Mouse (Mus musculus) heart, postnatal 36 days (tissue): ENCODE data around the gene Faf2. TPM values are rescaled to one million over a fixed set of nuclear protein-coding genes. Genes with fewer than 3 reads are reported as not detected.

Experiments used
- DNase-seq, 2 experiments: peaks; one replicate each; pipeline ENCODE4 v3.0.0; 2021 to 2022
- intact Hi-C: fragments of 180-260 bp; cut with DNase I; formaldehyde crosslinking; loops from one replicate; pipeline ENCODE4 v1.15.1; 2025
- total RNA-seq, 2 experiments: library from RNA; stranded (reverse); gene quantifications; 2 replicates each; pipeline ENCODE4 v1.2.3; 2021

Gene Faf2
- total RNA-seq, 2 experiments from 2014 or later, result 21.3 to 23.0 TPM

DNA sequence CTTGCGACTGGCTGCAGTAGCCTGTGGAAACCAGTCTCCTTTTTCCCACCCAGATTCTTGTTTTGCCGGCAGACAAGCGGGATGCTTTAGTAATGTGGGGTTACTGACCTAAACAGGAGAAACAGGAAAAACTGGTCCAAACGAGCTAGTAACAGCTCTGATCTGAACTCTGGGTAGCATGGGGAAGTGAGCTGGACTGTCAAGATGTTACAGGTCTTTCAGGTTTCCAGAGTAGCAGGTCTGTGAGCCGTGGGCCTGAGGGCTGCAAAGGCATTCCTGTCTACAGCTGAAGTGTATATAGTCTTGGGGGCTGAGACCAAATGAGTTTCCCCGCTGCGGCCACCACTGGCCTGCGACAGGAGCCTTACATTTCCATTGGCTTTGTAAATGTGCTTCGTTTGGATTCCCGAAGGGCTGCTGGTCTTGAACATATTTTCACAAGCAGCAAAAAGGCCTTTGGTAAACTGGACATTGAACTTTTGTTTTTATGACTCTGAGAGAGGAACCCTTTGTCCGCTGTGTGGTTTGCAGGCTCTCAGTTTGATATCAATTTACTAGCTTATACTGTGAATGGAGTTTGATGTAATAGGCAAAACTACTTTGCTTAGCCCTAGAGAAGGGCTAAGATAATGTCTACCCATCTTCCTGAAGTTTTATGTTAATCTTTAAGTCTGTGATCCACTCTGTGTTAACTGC, 54.5 kb downstream of the Faf2 start:
- DNase-seq, result no peak
- intact Hi-C loops, result no loop called here

DNA sequence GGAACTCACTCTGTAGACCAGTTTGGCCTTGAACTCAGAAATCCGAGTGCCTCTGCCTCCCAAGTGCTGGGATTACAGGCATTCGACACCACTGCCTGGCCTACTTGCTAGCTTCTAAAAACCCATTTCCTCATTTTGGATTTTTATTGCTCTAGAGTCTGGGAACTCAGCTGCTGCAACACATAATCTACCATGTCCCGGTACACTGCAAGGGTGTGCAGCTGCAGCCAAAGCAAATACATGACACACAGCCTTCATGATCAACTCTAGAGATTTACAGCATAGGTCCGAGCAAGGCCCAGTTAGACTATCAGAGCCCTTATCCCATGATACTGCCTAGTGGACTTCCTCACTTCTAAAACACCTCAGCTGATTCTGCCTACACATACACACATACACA, 56.7 kb downstream of the Faf2 start:
- intact Hi-C loops, result no loop called here
- DNase-seq, result no peak

DNA sequence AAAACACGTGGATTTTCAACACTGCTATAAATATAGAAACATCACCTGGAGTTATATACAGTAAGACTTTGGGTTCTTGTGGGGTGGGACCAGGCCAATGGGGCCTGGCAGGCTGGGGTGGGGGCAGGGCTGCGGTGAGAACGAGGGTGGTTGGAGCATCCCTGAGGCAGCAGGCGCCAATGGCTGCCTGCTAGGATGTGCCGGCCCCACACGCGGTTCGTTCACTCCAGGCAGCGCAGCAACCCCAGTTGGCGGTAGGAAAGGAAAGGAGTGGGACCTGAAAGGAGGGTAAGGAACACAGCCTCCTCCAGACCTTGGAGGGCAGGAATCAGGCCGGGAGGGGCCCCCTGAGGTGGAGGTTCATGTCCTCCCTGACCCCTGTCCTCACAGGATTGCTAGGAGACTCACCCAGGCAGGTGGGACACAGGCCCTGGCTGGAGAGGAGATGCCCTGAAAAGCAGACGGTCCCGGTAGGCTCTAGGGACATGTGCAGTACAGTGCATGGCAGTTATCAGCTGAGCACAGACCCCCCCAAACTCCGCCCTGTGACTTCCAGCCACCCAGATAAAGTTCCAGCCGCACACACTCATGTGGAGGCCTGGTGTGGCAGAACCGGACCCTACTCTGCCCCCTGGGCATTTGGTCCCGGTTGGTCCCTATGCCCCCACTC, 58.7 kb downstream of the Faf2 start:
- DNase-seq, result no peak
- intact Hi-C loops, result no loop called here

DNA sequence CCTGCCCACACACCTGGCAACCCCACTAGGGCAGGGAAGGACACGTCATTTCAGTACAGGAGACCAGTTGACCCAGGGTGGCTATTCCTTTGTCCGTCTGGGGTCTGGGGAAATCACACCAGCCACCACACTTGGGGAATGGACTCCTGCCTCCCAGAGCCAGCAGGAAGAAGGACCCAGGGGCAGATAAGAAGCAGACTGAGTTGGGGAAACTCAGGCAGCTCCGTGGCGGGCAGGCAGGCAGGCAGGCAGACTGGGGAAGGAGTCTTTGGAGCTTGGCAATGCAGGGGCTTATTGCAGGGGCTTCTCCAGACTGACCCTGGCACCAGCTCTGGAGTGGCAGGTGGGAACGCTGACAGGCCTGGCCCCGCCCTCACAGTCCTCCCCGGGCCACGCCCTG, 59.7 kb downstream of the Faf2 start:
- intact Hi-C loops, result no loop called here
- DNase-seq, result no peak

DNA sequence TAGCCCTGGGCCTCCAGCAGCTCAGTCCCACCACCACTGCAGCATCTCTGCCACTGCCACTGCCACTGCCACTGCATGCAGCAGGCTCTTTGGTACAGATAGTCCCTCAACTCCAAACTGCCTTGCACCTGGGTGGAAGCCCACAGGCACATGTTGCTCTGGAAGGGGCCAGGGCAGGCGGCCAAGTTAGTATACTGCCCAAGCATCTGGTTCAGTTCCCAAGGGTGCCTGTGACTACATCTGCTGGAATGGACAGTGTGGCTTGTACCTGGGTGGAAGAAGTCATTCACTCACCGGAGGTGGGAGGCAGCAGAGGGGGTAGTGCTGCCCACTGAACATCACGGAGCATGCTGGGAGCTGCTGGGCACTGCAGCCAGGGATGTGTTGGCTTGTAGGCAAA, 61.7 kb downstream of the Faf2 start:
- intact Hi-C loops, result no loop called here
- DNase-seq, result no peak

DNA sequence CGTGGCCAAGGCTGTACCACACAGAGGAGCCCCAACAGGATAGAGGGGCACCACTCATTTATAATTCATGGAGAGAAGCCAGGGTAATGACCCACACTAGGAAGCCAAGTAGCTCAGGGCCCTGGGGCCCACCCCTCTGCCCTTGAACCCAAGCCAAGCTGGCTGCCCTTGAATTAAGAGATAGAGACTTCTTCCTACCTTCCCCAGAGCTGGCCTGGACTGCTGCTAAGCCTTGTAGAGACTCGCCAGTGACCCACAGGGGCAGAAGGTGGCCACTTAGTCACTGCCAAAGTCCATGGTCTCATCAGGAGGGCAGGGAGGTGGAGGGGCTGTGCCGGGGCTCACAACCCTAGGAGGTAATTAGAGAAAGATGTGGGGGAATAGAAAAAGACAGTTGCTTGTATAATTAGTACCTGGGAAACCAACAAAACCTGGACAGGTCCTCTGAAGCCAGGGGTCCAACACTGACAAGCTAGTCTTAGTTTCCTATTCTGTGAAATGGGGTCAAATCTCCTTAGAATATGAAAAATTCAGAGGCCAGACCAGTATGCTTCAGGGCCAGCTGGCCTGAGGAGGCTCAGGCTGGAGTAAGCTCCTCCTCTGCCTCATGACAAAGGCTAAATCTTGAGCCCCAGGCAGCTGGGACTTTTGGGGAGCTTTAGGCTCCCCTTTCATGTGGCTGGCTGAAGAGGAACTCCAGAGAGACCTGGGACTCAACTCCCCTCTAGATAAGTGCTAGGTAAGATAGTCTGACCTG, 62.7 kb downstream of the Faf2 start:
- intact Hi-C loops, result no loop called here
- no peak for DNase-seq

DNA sequence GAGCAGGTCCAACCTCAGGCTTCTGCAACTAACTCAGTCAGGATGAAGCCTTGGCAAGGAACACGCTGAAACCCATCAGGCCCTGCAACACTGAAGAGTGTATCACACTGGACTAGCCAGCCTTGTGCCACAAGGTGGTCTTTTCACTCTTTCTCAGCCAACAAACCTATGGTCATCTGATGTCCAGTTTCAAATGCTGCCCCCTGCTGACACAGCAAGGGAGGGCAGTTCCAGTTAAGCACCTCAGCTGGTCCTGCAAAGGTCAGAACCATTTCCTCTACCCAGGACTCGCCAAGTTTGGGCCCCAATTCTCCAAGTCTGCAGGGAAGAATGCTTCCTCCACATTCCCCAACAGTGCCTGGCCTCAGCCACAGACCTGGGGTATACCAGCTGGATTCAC, 63.6 kb downstream of the Faf2 start:
- DNase-seq, result peak; percentile 34 to 50
- intact Hi-C loops, result loop anchor here (5.0 kb wide), 1 partner anchor 123 kb away; no protein-coding TSS in a partner anchor

DNA sequence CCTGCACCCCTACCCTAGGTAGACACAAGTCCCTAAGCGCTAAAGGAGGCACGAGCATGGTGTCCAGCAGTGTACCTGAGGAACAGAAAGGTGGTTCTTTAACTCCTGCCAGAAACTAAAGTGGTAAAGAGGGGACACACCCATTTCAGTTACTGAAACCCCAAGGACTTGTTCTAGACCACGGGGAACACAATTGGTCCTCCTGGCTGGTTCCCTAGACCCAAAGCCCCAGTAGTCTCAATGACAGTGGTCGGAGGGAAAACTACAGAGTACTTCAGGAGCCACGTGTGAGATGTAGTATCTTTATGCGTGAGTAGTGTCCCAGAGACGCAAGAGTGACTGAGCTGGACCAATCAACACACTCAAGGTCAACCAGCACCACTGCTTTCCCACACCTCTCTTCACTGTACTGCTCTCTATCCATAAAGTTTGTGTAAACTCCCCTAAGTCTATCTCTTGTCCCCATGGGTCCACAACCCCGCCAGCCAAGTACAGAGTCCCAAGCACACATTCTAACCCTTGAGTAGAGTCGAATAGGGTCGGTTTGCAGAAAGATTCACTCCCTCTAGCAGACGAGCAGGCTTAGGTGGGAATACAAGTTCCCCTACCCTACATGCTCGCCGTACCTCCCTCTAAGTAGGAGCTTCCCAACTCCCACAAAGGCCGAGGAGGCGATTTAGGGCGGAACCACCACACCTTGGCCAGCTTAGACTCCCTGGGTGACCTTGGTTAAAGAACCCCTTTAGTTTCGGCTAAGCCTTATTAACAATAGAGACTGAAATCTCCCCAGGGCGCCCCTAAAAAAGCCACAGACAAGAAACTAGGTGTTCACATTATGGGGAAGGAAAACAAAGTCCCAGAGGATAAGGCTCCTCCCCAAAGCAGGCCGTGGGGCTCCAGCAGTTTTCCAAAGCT, 64.8 kb downstream of the Faf2 start:
- intact Hi-C loops, result loop anchor here (2.0 to 5.0 kb wide), 2 partner anchors 64 to 124 kb away; no protein-coding TSS in a partner anchor
- DNase-seq, result no peak

DNA sequence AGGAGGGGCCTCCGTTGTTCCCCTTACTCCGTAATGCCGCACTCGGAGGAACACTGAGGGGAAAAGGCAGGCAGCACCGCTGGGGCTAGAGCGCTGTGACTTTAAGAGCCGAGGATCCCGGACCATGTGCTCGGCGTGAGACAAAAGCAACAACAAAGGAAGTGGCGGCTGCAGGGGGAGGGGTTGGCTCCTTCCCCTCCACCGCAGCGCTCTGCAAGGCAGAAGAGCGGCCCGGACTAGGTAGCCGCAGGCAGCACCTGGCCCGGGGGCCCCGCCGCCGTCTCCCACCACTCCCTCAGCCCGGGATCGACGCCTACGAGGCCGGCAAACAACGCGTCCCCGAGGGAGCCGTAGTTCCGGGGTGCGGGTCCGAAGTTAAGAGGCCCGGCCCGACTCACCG, 65.5 kb downstream of the Faf2 start:
- intact Hi-C loops, result loop anchor here (2.0 to 5.0 kb wide), 2 partner anchors 64 to 125 kb away; no protein-coding TSS in a partner anchor
- peak; percentile 74 to 80 for DNase-seq

DNA sequence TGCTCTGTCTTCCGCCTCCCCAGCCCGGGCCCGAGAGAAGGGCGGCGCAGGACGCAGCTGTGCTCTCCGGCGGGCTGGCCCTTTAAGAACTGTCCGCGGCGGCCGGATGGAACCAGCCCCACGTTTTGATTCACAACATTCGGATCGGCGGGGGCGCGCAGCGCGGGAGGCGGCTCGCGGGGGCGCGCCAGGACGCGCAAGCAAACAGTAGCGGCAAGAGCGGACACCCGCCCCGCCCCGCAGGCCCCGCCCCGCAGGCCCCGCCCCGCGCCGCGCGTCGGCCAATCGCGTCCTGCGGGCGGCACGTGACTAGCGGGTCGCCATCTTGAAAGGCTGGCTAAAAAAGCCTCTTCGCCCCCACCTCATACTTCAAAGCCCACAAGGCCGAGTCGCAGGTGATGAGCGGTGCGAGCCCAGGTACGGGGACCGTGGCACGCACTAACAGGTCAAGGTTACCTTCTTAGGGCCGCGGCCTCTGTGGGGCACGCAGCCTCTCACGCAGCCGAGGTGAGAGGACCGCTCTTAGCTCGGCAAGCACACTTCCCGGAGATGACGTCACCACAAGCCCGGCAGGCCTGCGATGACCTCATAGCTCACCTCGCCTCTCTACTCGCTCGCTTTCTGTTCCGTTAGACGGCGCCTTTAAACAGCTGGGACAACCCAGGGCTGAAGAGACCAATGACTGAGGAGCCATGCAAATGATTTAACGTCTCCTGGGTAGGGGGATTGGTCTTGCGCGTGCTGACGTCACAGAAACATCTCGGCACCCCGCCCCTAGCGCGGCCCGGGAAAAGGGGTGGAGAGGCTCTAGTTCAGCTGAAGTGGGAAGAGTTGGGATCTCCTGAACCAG, 66.2 kb downstream of the Faf2 start:
- intact Hi-C loops, result loop anchor here (2.0 to 5.0 kb wide), 2 partner anchors 65 to 125 kb away; no protein-coding TSS in a partner anchor
- DNase-seq, result peak; percentile 97 to 98

DNA sequence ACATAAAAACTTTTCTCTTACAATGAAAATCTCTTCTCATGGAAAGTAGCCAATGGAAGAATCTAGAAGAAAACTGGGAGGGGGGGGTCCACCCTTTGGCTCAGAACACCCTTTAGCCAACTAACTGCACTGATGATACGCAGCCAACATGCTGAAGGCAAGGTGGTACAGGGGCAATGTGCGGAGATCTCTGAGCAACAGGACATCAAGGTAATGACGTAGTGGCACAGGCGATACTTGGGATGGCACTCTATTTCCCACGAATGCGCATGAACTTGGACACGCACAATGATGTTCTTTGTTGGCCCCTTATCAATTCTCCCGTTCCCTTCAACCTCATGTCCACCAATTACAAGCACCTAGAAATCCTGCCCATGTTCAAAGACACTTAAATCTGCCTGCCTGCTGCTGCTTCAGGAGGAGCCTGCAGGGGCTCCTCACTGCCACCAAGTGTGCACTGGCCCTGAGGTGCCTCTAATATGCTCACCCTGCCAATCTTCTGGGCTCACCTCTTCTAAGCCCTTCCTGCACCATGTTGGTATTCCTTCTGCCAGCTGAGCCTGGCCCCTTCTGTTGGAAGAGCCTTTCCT, 68.7 kb downstream of the Faf2 start:
- intact Hi-C loops, result no loop called here
- no peak for DNase-seq

DNA sequence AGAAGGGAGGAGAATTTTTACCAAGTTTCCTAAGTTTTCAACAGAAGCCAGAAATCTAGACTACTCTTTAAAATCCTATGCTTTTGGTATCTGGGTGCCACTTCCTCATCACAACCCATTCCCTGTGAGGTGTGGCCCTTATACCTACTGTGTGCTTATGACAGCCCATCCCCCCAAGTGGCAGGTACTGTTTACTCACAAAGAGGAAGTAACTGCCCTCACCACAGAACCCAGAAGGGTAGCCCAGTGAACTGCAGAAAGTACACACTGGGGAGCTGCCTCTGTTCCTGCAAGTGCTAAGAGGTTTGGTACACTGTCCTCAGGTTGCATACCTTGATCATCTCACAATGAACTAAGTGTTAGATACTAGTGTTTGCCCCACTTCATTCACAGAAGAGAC, 70.2 kb downstream of the Faf2 start:
- intact Hi-C loops, result no loop called here
- DNase-seq, result no peak

DNA sequence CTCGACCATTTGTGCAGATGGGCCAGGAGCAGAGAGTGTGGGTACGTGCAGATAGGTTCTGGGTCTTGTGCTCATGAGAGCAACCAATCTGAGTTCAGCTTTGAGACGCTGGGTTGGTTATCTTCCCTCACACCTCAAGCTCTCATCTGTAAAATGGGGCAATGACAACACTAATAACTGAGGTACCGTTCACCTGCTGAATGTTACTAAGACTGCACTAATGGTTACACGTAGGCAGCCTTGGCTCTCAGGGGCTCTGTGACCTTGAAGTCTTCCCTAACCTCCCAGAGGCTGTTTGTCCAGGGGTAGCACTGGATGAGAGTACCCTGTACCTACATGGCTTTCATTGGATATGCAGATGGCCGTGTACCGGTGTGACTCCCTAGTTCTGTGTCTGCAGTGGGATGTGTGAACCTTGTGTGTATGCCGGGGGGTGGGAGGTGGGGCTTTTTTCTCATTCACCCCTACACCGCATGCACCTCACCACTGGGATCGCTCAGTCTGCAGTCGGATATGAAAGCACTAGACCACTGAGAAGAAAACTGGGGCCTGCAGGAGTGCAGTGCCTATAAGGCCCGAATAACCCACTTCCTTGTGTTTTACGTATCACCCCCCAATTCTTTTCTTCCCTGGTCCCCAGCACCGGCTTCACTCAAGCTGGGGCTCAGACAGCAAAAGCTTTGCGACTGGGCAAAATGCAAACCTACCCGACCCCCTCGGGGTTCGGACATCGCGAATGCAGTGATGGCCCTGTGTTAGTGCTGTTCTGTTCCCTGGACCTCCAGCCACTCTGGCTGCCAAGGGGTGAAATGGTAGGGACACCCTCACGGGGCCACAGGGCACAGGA, 71.3 kb downstream of the Faf2 start:
- intact Hi-C loops, result no loop called here
- no peak for DNase-seq

DNA sequence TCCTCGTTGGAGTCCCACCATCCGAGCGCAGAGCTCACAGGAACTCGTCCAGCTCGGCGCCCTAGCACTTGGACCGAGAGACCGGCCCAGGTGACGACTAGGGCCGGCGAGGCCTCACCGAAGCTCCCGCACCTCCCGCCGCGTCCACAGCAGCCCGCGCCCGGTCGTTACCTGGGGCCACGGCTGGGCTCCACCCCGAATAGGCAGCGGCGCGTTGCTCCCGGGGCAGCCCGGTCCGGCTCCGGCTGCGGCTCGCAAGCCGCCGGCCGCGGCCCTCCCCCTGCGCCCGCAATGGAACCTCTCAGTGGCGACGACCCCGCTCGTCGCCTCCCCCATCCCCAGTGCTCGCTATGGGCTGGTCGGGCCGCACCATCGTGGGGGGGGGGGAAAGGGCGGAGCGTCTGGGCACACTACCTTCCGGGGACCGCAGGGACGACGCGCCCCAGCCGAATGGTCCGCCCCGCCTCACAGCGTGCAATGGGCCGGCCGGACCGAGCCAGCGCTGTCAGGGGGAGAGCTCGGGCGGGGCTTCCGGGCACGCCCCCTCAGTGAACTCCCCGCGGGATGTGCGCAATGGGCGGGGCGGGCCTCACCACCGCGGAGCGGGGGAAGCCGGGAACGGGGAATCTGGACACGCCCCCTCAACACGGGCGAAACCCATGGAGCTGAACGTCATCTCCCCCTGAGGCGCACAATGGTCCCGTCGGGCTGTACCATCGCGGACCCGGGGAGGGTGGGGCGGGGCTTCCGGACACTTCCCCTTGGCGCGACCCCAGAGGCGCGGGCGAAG, 72.2 kb downstream of the Faf2 start, which contains the start of gene Rnf44:
Rnf44 (minus strand) TSS at position 350 of the 790 bp plus-strand sequence.
- DNase-seq, result peak; percentile 97 to 99
- intact Hi-C loops, result no loop called here

DNA sequence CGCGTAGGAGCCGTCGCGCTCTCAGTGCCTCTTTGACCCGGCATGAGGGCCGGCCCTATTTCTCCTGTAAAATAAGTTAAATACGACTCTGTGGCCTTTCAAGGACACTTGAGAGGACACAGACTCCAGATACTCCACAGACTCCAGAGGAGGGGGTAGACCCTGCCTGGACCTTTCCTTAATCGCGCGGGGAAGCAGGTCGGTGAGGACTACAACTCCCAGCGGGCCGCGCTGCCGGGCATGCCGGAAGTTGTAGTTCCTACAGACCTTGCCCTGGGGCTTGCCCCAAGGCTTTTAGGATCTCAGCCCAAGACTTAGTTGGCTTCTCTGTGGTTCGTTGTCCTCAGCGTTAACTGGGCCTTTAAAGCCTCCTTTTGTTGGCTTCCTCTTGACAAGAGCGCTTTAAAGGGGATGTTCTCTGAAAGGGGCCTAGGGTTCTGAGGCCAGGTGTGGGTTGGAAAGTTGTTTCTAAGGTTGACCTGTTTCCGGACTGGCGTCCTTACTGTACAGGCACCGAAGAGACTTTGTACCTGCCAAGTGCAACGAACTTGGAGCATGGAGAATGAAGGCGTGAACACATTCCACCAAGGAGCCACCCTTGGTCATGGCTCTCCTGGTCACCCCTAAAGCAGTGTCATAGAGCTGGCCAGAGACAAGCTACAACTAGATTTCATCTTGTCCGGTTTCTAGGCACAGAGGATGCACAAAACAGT, 72.9 kb downstream of the Faf2 start:
- peak in 1 of 2 experiments; percentile 89 for DNase-seq
- intact Hi-C loops, result no loop called here

DNA sequence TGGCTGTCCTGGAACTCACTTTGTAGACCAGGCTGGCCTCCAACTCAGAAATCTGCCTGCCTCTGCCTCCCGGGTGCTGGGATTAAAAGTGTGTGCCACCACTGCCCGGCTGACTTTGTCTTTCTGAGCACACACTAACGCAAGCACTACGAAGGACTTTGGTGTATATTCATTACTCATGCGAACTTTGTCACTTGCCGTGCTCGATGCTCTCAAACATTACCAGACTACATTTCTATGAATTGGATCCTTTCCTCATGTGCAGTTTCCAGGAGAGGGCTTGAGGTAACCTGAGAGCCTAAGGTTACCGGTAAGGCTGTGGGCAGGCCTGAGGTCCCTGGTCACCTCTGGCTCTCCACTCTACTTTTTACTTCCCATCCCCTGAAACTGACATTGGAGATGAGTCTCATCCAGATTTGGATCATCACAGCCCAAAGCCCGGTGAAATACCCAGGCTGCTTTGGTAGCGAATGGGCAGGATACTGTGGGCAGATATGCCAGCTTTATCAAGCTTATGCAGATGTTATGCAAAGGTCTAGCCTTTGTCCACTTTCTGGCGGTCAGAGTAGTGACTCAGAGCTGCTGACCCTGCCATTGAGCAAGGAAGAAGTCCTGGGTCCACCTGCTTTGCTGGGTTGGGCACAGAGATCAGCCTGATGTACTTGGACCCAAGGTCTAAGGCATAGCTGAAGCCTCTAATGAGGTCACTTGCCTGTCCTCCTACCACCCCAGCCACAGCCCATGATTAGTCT, 74.1 kb downstream of the Faf2 start:
- intact Hi-C loops, result no loop called here
- no peak for DNase-seq
